Mouse (Mus musculus) skeletal muscle tissue, adult 2 months (tissue): Measurements from ENCODE around the gene Ntm.

Experiments
- DNase-seq: peaks from one replicate; pipeline ENCODE4 v3.0.0-alpha.2; 2012; ENCODE audit warnings: low read depth, low spot score

Ntm gene

GRCm38 (mm10) chr9:29477219-29477618 is 485.7 kb downstream of the Ntm start:
- DNase-seq: no peak

- DNase-seq: no peak
Observed at GRCm38 (mm10) chr9:29473418-29473817, 489.5 kb downstream of the Ntm start.

DNA sequence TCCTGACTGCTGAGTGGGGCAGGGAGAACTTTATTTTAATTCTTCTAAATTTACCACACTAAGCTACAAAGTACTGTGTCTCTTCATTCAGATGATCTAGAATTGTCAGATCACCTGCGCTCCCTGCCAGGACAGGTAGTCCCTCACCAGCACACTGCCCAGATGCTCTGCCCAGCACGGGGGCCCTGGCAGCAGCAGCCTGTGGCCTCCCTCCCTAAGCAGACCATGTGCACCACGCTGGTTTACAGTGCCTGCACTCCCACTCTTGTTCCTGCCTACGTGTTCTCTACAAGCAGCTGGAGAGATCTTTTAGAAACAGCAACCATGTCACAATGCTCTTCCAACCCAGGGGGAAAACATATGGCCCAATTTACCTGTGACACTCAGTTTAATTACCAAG is 490.7 kb downstream of the Ntm start:
- no peak for DNase-seq

DNA sequence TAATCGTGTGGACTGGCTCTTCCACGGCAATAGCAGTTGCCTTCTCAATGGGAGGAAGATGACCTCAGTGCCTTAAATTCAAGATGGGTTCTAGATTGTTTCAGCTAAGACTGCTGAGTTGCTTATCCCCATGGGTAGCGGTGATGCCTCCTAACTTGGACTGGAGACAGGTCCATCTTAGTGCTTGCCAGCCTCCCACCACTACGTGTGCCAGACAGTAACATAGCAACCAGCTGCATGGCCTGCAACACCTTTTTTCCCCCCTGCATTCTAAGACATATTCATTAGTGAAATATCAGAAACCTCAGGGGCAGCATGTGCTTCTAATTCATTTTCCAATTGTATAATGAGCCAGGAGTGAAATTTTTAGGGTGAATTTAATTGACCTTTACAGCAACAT is 498.2 kb downstream of the Ntm start:
- DNase-seq: no peak

DNA sequence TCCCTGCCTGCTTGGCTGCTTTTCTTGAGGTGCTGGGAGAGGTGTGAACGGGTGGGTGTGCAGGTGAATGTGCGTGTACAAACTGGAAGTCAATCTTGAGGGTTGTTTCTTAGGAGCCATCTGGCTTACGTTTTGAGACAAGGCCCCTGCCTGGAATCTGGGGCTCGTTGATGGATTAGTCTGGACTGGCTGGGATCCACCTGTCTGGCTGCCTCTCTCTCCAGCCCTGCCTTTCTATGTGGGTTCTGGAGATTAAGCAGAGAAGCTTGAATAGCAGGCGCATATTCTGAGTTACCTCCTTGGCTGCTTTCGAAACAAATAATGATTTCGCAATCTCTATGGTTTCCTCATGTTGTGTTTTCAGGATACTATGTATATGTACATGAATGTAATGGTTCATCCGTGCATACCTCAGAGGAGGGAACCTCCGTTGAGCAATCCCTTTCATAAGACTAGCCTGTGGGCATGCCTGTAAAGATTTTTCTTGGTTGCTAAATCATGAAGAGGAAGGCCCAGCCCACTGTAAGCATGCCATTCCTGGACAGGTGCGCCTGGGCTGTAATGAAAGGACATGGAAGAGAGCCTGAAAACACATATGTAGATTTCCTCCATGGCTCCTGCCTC is 499.9 kb downstream of the Ntm start:
- no peak for DNase-seq

DNA sequence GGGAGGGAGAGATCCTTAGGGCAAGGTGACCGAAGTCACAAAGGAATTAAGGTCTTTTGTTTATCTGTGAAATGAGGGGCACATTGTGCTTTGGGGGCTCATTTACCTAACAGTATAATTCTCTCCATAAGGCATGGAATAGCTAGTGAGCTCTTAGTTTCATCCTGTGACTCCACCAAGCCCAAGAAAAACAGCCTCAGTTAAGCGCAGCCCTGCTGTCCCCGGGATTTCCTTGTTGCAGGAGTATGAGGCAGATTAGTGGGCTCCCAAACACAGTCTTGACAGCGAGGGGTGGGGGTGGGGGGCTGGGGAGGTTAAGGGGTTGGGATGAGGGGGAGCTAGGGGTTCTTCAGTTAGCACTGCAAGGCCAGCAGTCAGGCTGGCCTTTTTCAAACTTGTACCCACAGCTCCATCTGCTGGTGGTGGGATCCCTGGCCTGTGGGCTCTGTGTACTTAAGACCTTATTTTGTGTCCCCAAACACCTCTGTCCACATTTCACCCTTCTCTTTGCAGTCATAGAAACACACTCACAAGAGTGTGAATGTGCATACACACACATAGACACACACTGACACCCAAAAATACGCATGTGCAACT is 504.9 kb downstream of the Ntm start:
- no peak for DNase-seq

- DNase-seq: no peak
Observed at GRCm38 (mm10) chr9:29456014-29456413, 506.9 kb downstream of the Ntm start.

- DNase-seq: no peak
Observed at GRCm38 (mm10) chr9:29451232-29451631, 511.7 kb downstream of the Ntm start.

DNA sequence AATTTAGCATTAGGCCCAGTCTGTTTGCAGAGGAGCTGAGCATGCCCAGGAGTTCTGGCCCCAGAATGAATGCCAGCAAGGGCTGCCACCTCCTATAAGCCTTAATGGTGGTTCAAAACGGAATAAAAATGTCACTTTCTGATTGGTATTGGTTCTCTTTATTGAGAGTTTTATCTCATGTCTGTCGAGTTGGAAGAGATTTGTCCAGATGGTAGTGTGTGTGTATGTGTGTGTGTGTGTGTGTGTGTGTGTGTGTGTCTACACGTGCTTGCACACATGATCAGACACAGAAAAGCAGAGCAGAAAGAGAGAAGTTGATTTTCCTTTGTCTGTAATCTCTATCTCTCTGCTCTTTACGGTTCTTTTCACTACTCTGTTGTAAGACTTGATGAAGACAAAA is 518.9 kb downstream of the Ntm start:
- DNase-seq: no peak

DNA sequence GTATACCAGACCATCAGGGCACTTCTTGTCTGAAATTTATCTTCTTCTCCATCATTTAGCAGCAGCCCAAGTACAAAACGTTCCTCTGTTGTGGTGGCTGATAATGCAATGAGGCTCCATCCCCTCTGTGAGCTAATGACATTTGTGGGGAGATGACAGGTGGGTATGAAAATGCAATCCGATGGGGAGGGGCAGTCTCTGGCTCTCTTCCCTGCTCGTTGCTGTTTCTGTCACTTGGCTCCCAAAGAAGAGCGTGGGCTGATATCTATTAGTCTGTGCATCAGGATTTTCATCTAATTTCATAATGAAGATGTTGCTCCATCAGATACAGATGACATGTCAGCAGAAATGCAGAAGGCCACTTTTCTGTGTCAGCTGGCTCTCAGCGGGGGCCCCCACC is 523.5 kb downstream of the Ntm start:
- no peak for DNase-seq

DNA sequence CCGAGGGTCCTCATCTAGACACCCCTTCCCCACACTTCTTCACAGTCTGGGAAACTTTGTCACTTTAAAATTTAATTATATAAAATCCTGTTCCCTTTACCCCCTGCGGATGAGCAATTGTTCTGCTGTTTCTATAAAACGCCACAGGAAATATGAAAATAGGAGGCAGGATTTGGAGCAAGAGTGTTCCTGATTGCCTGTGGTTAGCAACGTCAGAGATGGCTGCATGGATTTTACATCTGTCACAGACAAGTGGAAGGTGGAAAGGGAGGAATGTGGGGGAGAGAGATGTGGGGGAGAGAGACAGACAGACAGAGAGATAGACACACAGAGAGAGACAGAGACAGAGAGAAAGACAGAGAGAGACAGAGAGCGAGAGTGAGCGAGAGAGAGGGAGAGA is 528.3 kb downstream of the Ntm start:
- no peak for DNase-seq

DNA sequence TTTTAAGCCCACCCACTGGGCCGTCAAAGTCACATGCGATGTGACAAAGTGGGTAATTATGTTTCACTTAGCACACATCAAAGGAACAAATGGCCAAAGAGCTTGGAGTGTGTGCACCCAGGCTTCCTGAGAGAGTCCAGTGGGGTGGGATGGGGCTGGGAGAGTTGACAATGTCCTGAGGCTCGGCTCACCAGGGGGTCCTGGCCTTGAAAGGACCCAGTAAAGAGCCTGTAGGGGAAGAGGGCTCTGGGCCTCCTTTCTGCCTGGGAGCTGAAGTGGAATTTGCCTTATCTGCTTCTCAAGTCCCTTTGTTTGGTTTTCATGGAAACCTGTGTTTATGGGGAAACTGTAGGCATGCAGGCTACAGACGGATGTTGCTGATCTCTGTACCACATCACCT is 529.0 kb downstream of the Ntm start:
- DNase-seq: no peak

- DNase-seq: no peak
Observed at GRCm38 (mm10) chr9:29433156-29433555, 529.8 kb downstream of the Ntm start.

DNA sequence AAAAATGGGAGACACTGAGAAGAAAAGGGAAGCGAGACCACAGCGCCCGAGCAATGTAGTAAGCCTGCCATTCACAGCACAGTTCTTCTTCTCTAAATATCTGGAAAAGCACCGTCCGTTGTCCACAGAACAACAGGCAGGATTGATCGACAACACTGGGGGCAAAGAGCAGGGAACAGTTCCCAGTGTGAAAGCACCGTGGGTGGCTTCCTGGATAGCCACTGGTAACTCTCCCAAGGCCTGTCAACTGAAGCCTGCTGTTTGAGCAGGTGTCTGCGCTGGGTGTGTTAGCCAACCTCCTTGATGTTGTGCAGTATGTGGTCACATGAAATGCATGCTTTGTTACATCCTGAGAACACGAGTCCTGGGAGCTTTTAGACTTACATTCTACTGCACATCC is 531.4 kb downstream of the Ntm start:
- no peak for DNase-seq

DNA sequence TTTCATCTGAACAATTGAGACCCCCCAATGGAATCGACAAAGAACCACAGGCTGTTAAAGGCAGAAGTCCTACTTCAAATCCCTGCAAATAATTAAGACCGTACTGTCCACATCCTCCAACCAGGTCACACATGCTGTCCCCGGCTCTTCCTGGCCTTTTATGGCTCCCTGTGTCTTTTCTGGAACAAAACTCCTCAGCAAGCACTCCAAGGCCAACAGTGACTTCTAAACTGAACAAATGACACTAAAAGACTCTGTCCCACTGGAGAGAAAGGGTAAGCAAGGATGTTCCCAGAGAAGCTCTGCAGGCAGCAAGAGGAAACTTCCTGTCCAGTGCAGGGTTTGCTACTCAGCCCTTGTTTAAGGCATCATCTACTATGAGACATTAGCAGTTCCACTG is 532.8 kb downstream of the Ntm start:
- DNase-seq: no peak

GRCm38 (mm10) chr9:29428322-29428721 is 534.6 kb downstream of the Ntm start:
- DNase-seq: no peak

DNA sequence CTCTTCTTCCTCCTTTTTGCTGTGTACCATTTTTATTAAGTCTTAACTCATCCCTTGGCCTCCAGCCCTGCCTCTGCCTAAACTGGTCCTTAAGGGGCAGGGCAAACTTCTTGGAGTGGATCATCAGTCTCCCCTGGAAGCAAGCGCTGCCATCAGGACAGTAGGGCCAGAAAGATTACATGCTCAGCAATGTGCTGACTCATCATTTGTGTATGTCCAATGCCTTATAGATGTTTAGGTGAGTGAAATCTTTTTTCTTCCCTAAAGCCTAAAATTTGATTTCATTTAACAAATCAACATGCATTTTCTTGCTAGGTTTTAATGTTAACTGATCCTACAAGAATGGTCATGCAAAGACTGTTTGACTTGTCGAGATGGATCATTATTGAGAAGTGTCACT is 536.7 kb downstream of the Ntm start:
- DNase-seq: no peak

DNA sequence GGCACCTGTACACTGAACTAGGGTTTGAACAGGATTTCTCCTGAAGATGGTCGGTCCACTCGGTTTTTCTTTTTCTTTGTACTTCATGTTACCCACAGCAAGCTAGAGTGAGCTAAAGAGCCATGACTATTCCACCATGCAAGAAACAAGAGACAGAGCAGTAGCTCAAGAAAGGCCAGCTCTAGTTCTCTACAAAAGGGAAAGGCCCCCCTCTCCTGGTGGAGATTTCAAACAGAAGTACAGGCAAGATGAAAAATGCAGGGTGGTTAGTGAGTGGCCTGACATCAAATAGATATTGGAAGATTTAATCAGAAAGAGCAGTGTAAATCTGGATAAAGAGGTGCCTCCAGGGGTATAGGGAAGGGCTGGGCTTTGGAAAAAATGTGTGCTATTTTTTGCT is 547.4 kb downstream of the Ntm start:
- DNase-seq: no peak

- no peak for DNase-seq
Observed at GRCm38 (mm10) chr9:29413126-29413525, 549.8 kb downstream of the Ntm start.

DNA sequence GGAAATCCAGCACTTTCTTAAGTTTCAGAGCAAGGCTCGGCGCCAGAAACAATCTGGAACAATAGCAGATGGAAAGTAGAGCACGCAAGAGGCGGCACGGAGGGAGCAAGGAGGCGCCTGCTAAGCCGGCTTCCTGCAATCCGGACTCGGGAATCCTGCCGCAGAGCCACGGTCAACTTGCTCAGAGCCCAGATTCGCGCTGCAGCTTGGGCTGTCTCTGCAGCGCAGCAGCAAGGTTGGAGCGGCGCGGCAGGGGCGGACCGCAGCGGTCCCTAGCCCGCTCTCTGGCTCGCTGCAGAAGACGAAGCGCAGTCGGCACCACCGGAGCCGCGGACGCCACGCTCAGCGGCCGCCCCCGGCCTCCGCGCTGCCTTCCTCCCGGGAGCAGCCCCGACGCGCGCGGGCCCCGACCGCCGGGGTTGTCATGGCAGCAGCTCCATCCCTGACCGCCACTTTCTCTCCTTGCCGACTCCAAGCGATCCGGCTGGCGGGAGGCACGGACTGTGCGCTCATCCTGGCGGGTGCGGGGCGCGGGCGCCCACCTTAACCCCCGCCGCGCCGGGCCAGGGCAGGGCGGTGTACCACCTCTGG is 550.7 kb downstream of the Ntm start:
- no peak for DNase-seq

DNA sequence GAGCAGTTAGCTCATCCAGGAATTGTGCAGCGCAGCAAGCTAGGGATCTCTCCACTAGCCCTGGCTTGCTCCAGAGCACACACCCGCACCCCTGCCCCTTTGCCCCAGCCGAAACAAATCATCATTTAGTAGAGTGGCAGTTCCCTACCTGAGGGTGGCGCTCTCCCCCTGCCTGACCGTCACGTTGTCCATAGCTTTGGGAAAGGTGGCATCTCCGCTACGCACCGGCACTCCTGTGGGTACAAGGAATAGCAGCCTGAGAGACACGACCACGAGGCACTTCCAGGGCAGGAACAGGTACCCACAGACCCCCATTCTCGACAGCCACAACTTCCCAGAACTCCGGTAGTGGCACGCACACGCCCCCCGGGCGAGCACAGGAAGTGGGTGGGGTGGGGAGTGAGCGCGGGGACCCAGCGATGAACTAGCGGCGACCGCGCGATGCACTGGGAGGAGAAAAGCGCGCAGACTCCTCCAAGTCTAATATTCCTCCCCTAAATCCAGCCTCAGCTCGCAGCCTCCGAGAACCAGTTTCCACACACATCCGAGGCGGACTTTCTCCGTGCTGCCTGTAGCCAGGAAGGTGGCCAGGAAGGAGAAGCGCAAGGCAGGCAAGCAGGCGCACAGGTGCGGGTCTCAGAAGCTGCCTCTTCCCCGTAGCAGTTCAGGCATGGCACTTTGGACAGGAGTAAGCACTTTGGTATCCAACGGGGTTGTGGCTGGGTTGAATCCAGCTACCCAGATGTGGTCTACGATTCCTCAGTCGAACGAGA is 551.3 kb downstream of the Ntm start:
- no peak for DNase-seq

GRCm38 (mm10) chr9:29410728-29411407 is 552.1 kb downstream of the Ntm start:
- no peak for DNase-seq
